Mouse (Mus musculus) bone marrow macrophage, adult 2 months (primary cell): ENCODE measurements around the gene Vwf. TPM values are rescaled to one million over a fixed set of nuclear protein-coding genes. Genes with fewer than 3 reads are reported as not detected.

Experiments used
- H3K27ac ChIP-seq: 2 replicates; pipeline ENCODE4 v1.5.1; 2012; ENCODE audit warnings: low read depth, low read length; ENCODE audit not compliant: insufficient read depth
- H3K4me1 ChIP-seq: 2 replicates; pipeline ENCODE4 v1.6.1; 2012; ENCODE audit warnings: low read length; ENCODE audit not compliant: control insufficient read depth, insufficient read depth
- H3K4me3 ChIP-seq: 2 replicates; pipeline ENCODE4 v1.5.1; 2012; ENCODE audit warnings: mild to moderate bottlenecking, low read length, moderate library complexity; ENCODE audit not compliant: insufficient read depth
- CTCF ChIP-seq: IDR thresholded peaks from 2 replicates; pipeline ENCODE4 v1.5.1; 2012; ENCODE audit warnings: low read depth, mild to moderate bottlenecking, low read length, moderate library complexity
- POLR2A ChIP-seq: IDR thresholded peaks from 2 replicates; pipeline ENCODE4 v1.6.1; 2012; ENCODE audit warnings: mild to moderate bottlenecking, low read depth, low read length, borderline replicate concordance
- polyA plus RNA-seq: library from polyadenylated mRNA; stranded (reverse); fragments of >200 nt; gene quantifications from 2 replicates; pipeline ENCODE4 v1.2.4, GENCODE M21; 2012; ENCODE audit not compliant: missing spikeins, insufficient read depth, insufficient read length

Vwf gene
- polyA plus RNA-seq, 1 experiment: 11.0 TPM

DNA sequence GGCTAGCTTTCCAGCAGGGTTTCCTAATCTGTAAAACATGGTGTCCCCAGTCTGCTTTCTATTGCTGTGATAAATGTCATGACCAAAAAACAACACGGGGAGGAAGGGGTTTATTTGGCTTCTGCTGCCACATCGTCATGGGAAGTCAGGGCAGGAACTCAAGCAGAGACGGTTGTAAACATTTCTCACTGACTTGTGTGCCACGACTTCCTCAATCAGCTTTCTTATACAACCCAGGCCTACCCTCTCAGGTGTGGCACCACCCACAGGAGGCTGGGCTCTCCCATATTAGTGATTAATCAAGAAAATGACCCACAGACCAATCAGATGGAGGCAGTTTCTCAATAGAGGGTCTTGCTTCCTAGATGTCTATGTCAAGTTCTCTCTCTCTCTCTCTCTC lies 48.3 kb downstream of the Vwf start:
- Histone ChIP-seq H3K27ac (no peak overlapping the region), H3K4me3 (no peak overlapping the region), H3K4me1 (peaks cover 24% of the 10 kb centered on the region)
- TF ChIP-seq POLR2A: no peak
- no peak for TF ChIP-seq CTCF

DNA sequence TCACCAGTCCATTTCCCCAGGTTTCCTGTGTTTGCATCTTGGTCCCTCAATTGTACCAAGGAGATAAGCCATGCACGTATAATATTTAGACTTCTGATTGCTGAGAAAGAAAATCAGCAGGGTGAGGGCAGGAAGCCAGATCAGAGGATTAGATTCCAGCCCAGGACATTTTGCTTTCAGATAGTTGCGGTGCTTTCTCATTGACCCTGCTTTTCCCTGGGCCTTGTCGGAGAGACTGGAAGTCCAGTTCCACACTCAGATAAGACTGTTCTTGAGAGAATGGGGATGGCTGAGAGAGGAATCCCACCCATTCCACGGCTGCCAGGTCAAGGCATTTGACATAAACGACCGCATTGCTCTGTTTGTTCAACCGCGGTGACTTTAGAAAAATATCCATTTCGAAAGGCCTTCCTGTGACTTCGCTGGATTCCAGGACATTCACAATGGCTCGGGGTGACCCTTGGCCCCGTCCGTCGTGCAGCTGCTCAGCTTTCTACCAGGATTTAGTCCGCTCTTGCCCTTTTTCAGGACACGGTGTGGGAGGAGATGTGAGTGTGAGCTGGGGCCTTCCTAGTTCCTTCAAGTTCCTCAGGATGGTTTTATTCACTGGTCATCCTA lies 50.2 kb downstream of the Vwf start:
- no peak overlapping the region for H3K27ac ChIP-seq
- peaks cover 24% of the 10 kb centered on the region for H3K4me1 ChIP-seq
- no peak overlapping the region for H3K4me3 ChIP-seq
- no peak for TF ChIP-seq POLR2A
- TF ChIP-seq CTCF: no peak

DNA sequence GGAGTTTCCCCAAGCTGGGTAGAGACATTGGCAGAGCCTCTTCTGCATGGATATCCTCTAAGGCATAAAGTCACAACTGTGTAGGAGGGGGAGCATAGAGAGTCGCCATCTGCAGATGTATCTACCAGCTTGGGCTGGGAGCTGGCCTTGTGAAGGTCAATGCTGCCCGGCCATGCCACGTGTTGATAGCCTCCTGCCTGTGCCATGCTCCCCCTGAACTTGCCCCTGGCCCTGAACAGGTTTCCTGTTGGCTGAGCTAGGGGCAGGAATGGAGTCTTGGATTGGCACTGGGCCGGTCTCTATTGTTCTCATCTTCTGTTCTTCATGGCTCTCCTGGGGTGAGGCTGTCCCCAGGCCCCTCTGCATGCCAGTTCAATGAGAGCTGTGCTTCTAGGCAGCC lies 51.1 kb downstream of the Vwf start:
- TF ChIP-seq POLR2A: no peak
- Histone ChIP-seq H3K4me3 (no peak overlapping the region), H3K4me1 (peaks cover 26% of the 10 kb centered on the region), H3K27ac (no peak overlapping the region)

DNA sequence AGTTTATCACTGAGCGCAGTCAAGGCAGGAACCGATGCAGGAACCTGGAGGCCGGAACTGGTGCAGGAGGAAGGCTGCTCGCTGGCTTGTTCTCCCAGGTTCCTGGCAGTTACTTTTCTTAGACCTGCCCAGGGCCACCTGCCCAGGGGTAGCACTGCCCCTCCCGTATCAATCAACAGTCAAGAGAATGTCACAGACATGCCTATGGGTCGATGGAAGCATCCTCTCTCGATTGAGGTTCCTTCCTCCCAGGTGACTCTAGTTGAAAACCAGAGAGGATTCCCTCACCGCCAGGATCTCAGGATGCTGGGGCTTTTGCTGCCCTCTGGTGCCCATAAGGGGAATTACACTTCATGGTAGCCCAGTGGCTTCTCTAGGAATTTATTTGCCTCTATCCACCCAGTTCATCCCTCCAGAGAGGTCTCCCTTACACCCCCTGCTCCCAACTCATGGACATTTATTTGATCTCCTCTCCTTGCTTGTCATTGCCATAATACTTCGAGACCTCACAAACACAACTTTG lies 53.5 kb downstream of the Vwf start:
- peaks cover 27% of the 10 kb centered on the region for H3K4me1 ChIP-seq
- no peak overlapping the region for H3K4me3 ChIP-seq
- H3K27ac ChIP-seq: no peak overlapping the region
- peak; percentile 79 for TF ChIP-seq CTCF
- TF ChIP-seq POLR2A: no peak

DNA sequence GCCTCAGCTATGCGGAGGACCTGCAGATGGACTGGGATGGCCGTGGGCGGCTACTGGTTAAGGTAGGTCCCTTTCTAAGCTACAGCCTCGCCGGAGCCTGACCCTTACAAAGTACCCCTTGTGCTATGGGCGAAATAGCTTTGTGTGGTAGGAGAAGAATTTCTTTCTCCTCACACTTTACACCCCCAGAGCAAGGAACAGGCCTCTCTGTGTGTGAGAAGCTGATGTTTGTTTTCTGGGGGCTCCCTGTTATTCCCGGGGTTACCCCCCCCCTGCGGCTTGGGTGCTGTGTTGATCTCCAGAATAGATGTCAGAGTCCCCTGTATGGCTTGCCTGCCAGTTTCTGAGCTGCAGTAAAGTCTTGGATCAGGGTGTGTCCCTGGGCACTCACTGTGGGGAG lies 54.1 kb downstream of the Vwf start:
- peaks cover 21% of the 10 kb centered on the region for H3K4me1 ChIP-seq
- TF ChIP-seq CTCF (no peak), POLR2A (no peak)
- H3K27ac ChIP-seq: no peak overlapping the region
- no peak overlapping the region for H3K4me3 ChIP-seq

DNA sequence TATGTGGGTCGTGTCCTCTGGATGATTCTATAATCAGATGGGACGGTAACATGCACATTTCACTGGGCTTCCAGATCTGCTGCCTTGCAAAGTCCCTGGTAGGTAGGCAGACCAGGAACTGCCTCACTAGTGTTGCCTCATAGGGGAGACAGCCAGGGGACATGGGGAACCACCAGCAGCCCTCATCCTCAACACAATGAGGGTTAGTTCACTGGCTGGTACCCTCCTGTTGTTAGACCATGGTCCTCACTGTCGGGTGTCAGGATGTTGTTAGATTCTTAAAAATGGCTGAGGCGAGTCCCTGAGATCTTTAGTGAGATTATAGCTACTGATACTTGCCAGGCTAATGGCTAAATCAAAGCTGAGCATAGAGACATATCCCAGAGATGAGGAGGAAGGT lies 54.6 kb downstream of the Vwf start:
- Histone ChIP-seq H3K27ac (no peak overlapping the region), H3K4me3 (no peak overlapping the region), H3K4me1 (peaks cover 16% of the 10 kb centered on the region)
- no peak for TF ChIP-seq POLR2A
- TF ChIP-seq CTCF: no peak

DNA sequence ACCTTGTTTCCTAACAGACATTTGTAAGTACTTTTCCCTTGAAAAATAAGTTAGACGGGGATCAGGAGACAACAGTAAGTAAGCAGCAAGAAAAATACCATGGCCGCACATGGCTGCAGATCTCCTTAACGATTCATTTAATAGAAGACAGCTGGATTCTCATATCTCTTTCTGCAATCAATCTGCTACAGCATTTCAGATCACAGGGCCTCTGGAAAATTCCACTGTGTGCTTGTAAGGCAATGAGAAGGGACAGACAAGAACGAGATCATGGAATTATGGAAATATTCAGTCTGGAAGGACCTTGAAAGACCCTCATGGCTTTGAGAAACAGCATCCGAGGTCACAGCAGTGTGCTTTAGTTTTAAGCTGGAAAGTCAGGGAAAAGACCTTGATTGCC lies 55.2 kb downstream of the Vwf start:
- H3K4me1 ChIP-seq: peaks cover 12% of the 10 kb centered on the region
- H3K27ac ChIP-seq: no peak overlapping the region
- H3K4me3 ChIP-seq: no peak overlapping the region
- no peak for TF ChIP-seq POLR2A
- no peak for TF ChIP-seq CTCF

DNA sequence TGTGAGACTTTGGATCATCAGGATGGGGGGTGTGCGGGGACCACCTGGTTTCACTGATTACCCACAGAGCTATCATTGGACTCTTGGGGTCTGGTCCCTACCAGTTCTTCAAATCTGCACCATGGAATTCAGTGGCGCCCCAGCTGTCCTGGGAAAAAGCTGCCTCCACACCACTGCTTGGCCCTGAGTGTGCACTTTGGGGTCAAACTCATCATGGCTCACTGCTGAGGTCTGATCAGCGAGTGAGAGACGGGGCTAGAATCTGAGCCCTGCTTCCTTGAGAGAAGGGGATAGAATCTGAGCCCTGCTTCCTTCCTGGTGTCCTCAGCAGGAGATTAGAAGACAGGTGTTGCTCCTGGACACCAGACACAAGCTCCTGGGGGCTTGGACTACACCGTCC lies 55.8 kb downstream of the Vwf start:
- TF ChIP-seq CTCF: no peak
- no peak for TF ChIP-seq POLR2A
- peaks cover 12% of the 10 kb centered on the region for H3K4me1 ChIP-seq
- no peak overlapping the region for H3K4me3 ChIP-seq
- H3K27ac ChIP-seq: no peak overlapping the region

DNA sequence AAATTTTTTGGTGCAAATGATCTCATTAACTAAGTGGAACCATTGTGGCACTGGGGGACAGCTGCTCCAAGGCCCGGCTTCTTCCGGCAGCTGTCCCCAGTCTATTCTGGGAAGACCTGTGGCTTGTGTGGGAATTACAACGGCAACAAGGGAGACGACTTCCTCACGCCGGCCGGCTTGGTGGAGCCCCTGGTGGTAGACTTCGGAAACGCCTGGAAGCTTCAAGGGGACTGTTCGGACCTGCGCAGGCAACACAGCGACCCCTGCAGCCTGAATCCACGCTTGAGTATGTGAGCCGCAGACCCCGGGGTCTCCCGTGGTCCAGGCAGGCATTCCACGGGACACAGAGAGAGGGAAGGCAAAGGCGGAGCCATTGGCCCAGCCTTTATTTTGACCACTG lies 56.7 kb downstream of the Vwf start:
- peak overlapping the region; percentile 47 for H3K4me3 ChIP-seq
- H3K4me1 ChIP-seq: peaks cover 12% of the 10 kb centered on the region
- H3K27ac ChIP-seq: peak overlapping the region; percentile 49
- TF ChIP-seq POLR2A (no peak), CTCF (peak; percentile 98)

DNA sequence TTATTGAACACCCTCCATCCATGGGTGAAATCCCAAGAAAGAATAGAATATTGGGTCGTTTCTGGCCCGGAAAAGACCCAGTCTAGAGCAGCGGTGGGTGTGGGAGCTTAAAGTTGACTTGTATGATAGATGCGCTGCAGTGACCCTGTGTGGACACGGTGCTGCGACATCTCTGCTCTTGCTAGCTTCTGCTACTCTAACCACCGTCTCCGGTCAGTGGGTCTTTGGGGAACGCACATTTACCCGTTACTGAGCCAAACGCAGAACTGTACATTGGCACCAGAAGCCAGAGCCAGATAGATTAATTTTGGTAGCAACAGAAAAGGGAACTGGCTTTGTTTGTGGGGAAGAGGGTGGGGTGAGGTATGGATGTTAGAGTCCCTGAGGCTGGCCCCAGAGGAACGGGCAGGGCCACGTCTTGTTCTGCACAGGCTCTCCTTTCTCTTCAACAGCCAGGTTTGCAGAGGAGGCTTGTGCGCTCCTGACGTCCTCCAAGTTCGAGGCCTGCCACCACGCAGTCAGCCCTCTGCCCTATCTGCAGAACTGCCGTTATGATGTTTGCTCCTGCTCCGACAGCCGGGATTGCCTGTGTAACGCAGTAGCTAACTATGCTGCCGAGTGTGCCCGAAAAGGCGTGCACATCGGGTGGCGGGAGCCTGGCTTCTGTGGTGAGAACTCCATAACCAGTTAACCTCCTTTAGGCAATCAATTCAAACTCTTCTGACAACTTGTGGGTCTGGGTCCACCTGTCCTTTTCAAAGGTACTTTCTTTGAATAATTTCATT lies 57.3 kb downstream of the Vwf start:
- Histone ChIP-seq H3K27ac (peak overlapping the region; percentile 49), H3K4me3 (peak overlapping the region; percentile 47), H3K4me1 (peaks cover 12% of the 10 kb centered on the region)
- no peak for TF ChIP-seq CTCF
- no peak for TF ChIP-seq POLR2A
